Mouse (Mus musculus) limb, embryonic 10.5 days (tissue): ENCODE data around the gene Trap1. TPM values are rescaled to one million over a fixed set of nuclear protein-coding genes. Genes with fewer than 3 reads are reported as not detected.
"Not testable (repeated sequence)": the region's sequence is repeated elsewhere in the genome, so short reads cannot be mapped to it uniquely, and the experiment has no call there.

Source experiments
- DNase-seq: peaks from one replicate; pipeline ENCODE4 v3.0.0-alpha.2; 2017; ENCODE audit warnings: low spot score
- H3K27ac ChIP-seq: fragments of 300-500 bp; sonication (generic); 2 replicates; pipeline ENCODE4 v1.5.1; 2016; ENCODE audit warnings: mild to moderate bottlenecking
- H3K27me3 ChIP-seq: fragments of 300-500 bp; sonication (generic); 2 replicates; pipeline ENCODE4 v1.6.1; 2016; ENCODE audit warnings: low read depth, mild to moderate bottlenecking; ENCODE audit not compliant: poor library complexity, severe bottlenecking
- H3K36me3 ChIP-seq: fragments of 300-500 bp; sonication (generic); 2 replicates; pipeline ENCODE4 v1.6.1; 2016; ENCODE audit warnings: mild to moderate bottlenecking, moderate library complexity
- H3K4me1 ChIP-seq: fragments of 300-500 bp; sonication (generic); 2 replicates; pipeline ENCODE4 v1.6.1; 2016
- H3K4me3 ChIP-seq: fragments of 300-500 bp; sonication (generic); 2 replicates; pipeline ENCODE4 v1.5.1; 2016; ENCODE audit warnings: mild to moderate bottlenecking, moderate library complexity
- H3K9me3 ChIP-seq: fragments of 300-500 bp; sonication (generic); replicated peaks from 2 replicates; pipeline ENCODE4 v1.6.1; 2016; ENCODE audit warnings: mild to moderate bottlenecking
- WGBS: fragments of 180-500 bp; shearing (Covaris S2); methylation state at CpG from one replicate; pipeline ENCODE4 v1.1.7; 2016; 5-methylcytosine and 5-hydroxymethylcytosine counted together
- polyA plus RNA-seq: library from polyadenylated mRNA; unstranded; fragments of >200 nt; fragmentation: Nextera tagmentation; extraction: Ambion mirVana; gene quantifications from 2 replicates; pipeline ENCODE4 v1.2.1, GENCODE M21; 2016

The Trap1 gene
- 107 and 112 TPM in 2 replicates for polyA plus RNA-seq

- peaks cover 26% of the 10 kb centered on the region for H3K36me3 ChIP-seq
- H3K27ac ChIP-seq, result peak within 1 kb of the TSS; percentile 84
- peak; percentile 95 for DNase-seq
- WGBS, result under 1% methylated on average over 58 of the region's 58 CpGs
- H3K27me3 ChIP-seq, result no peaks in the 10 kb centered on the region
- no peaks in the 10 kb centered on the region for H3K9me3 ChIP-seq
- H3K4me3 ChIP-seq, result peak within 1 kb of the TSS; percentile 75
- H3K4me1 ChIP-seq, result peaks cover 11% of the 10 kb centered on the region
Measured at GRCm38 (mm10) chr16:4077384-4078061, at the start of gene Trap1. Gene Trap1 (minus strand): TSS chr16:4077827.

- H3K9me3 ChIP-seq, result no peaks in the 10 kb centered on the region
- WGBS, result 94% methylated on average over 4 of the region's 4 CpGs
- H3K4me3 ChIP-seq, result no peak overlapping the region
- H3K27me3 ChIP-seq, result no peaks in the 10 kb centered on the region
- no peak for DNase-seq
- H3K27ac ChIP-seq, result no peak overlapping the region
- no peaks in the 10 kb centered on the region for H3K4me1 ChIP-seq
- H3K36me3 ChIP-seq, result peaks cover 99% of the 10 kb centered on the region
Measured at GRCm38 (mm10) chr16:4117072-4117471, 39.4 kb upstream of the Trap1 start.

- Histone ChIP-seq H3K27ac (no peak overlapping the region), H3K36me3 (peaks cover 82% of the 10 kb centered on the region), H3K9me3 (no peaks in the 10 kb centered on the region), H3K4me3 (no peak overlapping the region), H3K4me1 (no peaks in the 10 kb centered on the region), H3K27me3 (no peaks in the 10 kb centered on the region)
- 94% methylated on average over 2 of the region's 2 CpGs for WGBS
- no peak for DNase-seq
Measured at GRCm38 (mm10) chr16:4100374-4100773, 22.7 kb upstream of the Trap1 start.

- Histone ChIP-seq H3K4me1 (no peaks in the 10 kb centered on the region), H3K27me3 (no peaks in the 10 kb centered on the region), H3K36me3 (peaks cover 91% of the 10 kb centered on the region), H3K27ac (no peak overlapping the region), H3K9me3 (no peaks in the 10 kb centered on the region), H3K4me3 (no peak overlapping the region)
- WGBS, result 97% methylated on average over 1 of the region's 1 CpGs
- DNase-seq, result no peak
Measured at GRCm38 (mm10) chr16:4097521-4097920, 19.9 kb upstream of the Trap1 start.

DNA sequence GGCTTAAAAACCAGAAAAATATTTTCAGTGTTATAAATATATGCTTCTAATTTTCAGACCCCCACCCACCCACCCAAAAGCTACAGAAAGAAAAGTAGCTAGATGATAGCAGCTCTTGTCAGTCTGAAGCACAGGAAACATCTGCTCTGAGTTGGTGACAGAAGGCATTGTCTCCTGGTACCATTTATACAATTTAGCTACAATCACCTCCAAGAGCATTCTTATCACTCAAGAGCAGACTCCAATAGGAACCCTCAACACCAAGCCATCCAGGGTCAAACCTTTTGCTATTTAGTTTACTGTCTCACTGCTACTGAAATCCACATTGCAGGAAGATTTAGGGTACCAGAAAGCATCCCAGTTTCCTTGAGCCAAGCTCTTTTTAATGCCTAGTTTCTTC lies 19.3 kb upstream of the Trap1 start:
- H3K36me3 ChIP-seq, result peaks cover 95% of the 10 kb centered on the region
- H3K9me3 ChIP-seq, result no peaks in the 10 kb centered on the region
- DNase-seq, result no peak
- no peaks in the 10 kb centered on the region for H3K27me3 ChIP-seq
- H3K4me3 ChIP-seq, result no peak overlapping the region
- H3K27ac ChIP-seq, result no peak overlapping the region
- H3K4me1 ChIP-seq, result no peaks in the 10 kb centered on the region

GRCm38 (mm10) chr16:4096141-4096540 lies 18.5 kb upstream of the Trap1 start:
- 96% methylated on average over 3 of the region's 3 CpGs for WGBS
- Histone ChIP-seq H3K4me1 (no peaks in the 10 kb centered on the region), H3K4me3 (no peak overlapping the region), H3K9me3 (no peaks in the 10 kb centered on the region), H3K36me3 (peaks cover 95% of the 10 kb centered on the region), H3K27ac (no peak overlapping the region), H3K27me3 (no peaks in the 10 kb centered on the region)
- no peak for DNase-seq

GRCm38 (mm10) chr16:4087214-4087913 lies 9.7 kb upstream of the Trap1 start:
- no peaks in the 10 kb centered on the region for H3K4me1 ChIP-seq
- H3K36me3 ChIP-seq, result peaks cover 99% of the 10 kb centered on the region
- H3K27ac ChIP-seq, result no peak overlapping the region
- no peaks in the 10 kb centered on the region for H3K9me3 ChIP-seq
- no peak for DNase-seq
- WGBS, result 94% methylated on average over 8 of the region's 8 CpGs
- H3K27me3 ChIP-seq, result no peaks in the 10 kb centered on the region
- no peak overlapping the region for H3K4me3 ChIP-seq

- H3K27ac ChIP-seq, result no peak overlapping the region
- H3K9me3 ChIP-seq, result no peaks in the 10 kb centered on the region
- no peaks in the 10 kb centered on the region for H3K27me3 ChIP-seq
- 98% methylated on average over 9 of the region's 9 CpGs for WGBS
- peaks cover 94% of the 10 kb centered on the region for H3K36me3 ChIP-seq
- H3K4me1 ChIP-seq, result no peaks in the 10 kb centered on the region
- H3K4me3 ChIP-seq, result no peak overlapping the region
- no peak for DNase-seq
Measured at GRCm38 (mm10) chr16:4085851-4086387, 8.3 kb upstream of the Trap1 start.

- Histone ChIP-seq H3K27ac (no peak overlapping the region), H3K4me1 (no peaks in the 10 kb centered on the region), H3K4me3 (no peak overlapping the region), H3K27me3 (no peaks in the 10 kb centered on the region), H3K36me3 (peaks cover 85% of the 10 kb centered on the region), H3K9me3 (no peaks in the 10 kb centered on the region)
- 95% methylated on average over 7 of the region's 7 CpGs for WGBS
- DNase-seq, result no peak
Measured at GRCm38 (mm10) chr16:4085051-4085450, 7.4 kb upstream of the Trap1 start.

GRCm38 (mm10) chr16:4080419-4080818 lies 2.8 kb upstream of the Trap1 start:
- peaks cover 11% of the 10 kb centered on the region for H3K4me1 ChIP-seq

DNA sequence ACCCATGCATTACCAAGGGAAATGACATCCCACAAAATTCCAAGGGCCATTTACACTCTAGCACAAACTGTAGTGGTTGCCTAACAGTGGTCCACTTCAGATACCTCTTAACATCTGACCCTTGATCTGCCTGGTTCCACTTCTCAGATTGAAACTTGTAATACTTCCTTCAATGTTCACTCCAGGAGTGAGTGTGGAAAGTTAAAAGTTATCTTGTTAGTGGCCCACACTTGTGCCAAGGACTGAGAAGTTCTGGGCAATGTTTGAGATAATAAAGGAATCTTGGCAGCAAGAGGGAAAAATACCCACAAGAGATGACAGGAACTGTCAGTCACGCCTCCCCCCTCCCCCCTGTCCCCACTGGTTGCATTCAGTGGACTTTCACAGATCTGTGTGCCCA lies 2.0 kb upstream of the Trap1 start:
- peaks cover 34% of the 10 kb centered on the region for H3K36me3 ChIP-seq
- H3K27me3 ChIP-seq, result no peaks in the 10 kb centered on the region
- peaks cover 11% of the 10 kb centered on the region for H3K4me1 ChIP-seq
- no peak overlapping the region for H3K4me3 ChIP-seq
- DNase-seq, result no peak
- no peaks in the 10 kb centered on the region for H3K9me3 ChIP-seq
- 74% methylated on average over 1 of the region's 1 CpGs for WGBS
- no peak overlapping the region for H3K27ac ChIP-seq

More at GRCm38 (mm10) chr16:4080419-4080818, 2.8 kb upstream of the Trap1 start:
- H3K9me3 ChIP-seq, DNase-seq, H3K27ac ChIP-seq, H3K4me3 ChIP-seq, H3K27me3 ChIP-seq: not testable (repeated sequence)
- peaks cover 39% of the 10 kb centered on the region for H3K36me3 ChIP-seq
- WGBS, result 81% methylated on average over 3 of the region's 3 CpGs

- not testable (repeated sequence) for DNase-seq, H3K9me3 ChIP-seq, H3K27me3 ChIP-seq
- Histone ChIP-seq H3K4me3 (peak overlapping the region; percentile 75), H3K36me3 (peaks cover 27% of the 10 kb centered on the region), H3K4me1 (peaks cover 11% of the 10 kb centered on the region), H3K27ac (peak overlapping the region; percentile 84; the same call in 1 of the 2 replicates)
- WGBS, result 72% methylated on average over 10 of the region's 10 CpGs
Measured at GRCm38 (mm10) chr16:4078302-4078701, 675 bp upstream of the Trap1 start.

- Histone ChIP-seq H3K36me3 (peaks cover 23% of the 10 kb centered on the region; the same call in 1 of the 2 replicates), H3K27me3 (no peaks in the 10 kb centered on the region), H3K9me3 (no peaks in the 10 kb centered on the region), H3K4me3 (no peak overlapping the region), H3K4me1 (peaks cover 11% of the 10 kb centered on the region), H3K27ac (no peak overlapping the region)
- 77% methylated on average over 3 of the region's 3 CpGs for WGBS
- no peak for DNase-seq
Measured at GRCm38 (mm10) chr16:4074836-4075235, 2.8 kb downstream of the Trap1 start.
